Mouse (Mus musculus): Measurements from ENCODE around the gene Gm10282. TPM values are rescaled to one million over a fixed set of nuclear protein-coding genes. Genes with fewer than 3 reads are reported as not detected.

Gm10282 gene
- polyA plus RNA-seq, 1 experiment = 3.9 TPM

- no peaks in the 10 kb centered on the region for H3K4me1 ChIP-seq (ENCODE audit: control insufficient read depth, insufficient read depth, low read length)
- 76% methylated on average over 7 of the region's 7 CpGs for WGBS
- TF ChIP-seq POLR2A (IDR thresholded peaks at IDR 0.05; ENCODE audit: borderline replicate concordance, insufficient read depth, low read length) (no peak), CTCF (IDR thresholded peaks at IDR 0.05; ENCODE audit: borderline replicate concordance, insufficient read depth, low read depth, low read length) (no peak)
- peaks cover 2% of the 10 kb centered on the region; the same call in 1 of the 2 replicates for H3K27me3 ChIP-seq (ENCODE audit: control insufficient read depth, insufficient read depth, low read length)
- no peak for DNase-seq
- no peak overlapping the region for H3K27ac ChIP-seq (ENCODE audit: insufficient read depth, low read length)
- no peak overlapping the region for H3K4me3 ChIP-seq (replicated peaks; ENCODE audit: insufficient read depth, low read depth, low read length)
Observed at GRCm38 (mm10) chr8:72322471-72322889, 17.4 kb upstream of the Gm10282 start.

GRCm38 (mm10) chr8:72321635-72322441 is 16.8 kb upstream of the Gm10282 start:
- H3K27ac ChIP-seq (ENCODE audit: insufficient read depth, low read length) = no peak overlapping the region
- no peaks in the 10 kb centered on the region for H3K4me1 ChIP-seq (ENCODE audit: control insufficient read depth, insufficient read depth, low read length)
- no peak for DNase-seq
- 91% methylated on average over 20 of the region's 20 CpGs for WGBS
- no peak overlapping the region for H3K4me3 ChIP-seq (replicated peaks; ENCODE audit: insufficient read depth, low read depth, low read length)
- TF ChIP-seq CTCF (IDR thresholded peaks at IDR 0.05; ENCODE audit: borderline replicate concordance, insufficient read depth, low read depth, low read length) (no peak), POLR2A (IDR thresholded peaks at IDR 0.05; ENCODE audit: borderline replicate concordance, insufficient read depth, low read length) (no peak)
- H3K27me3 ChIP-seq (ENCODE audit: control insufficient read depth, insufficient read depth, low read length) = peaks cover 2% of the 10 kb centered on the region; the same call in 1 of the 2 replicates

GRCm38 (mm10) chr8:72320803-72321583 is 15.9 kb upstream of the Gm10282 start:
- no peak overlapping the region for H3K4me3 ChIP-seq (replicated peaks; ENCODE audit: insufficient read depth, low read depth, low read length)
- no peak for DNase-seq
- no peak for TF ChIP-seq CTCF (IDR thresholded peaks at IDR 0.05; ENCODE audit: borderline replicate concordance, insufficient read depth, low read depth, low read length)
- no peak for TF ChIP-seq POLR2A (IDR thresholded peaks at IDR 0.05; ENCODE audit: borderline replicate concordance, insufficient read depth, low read length)
- H3K4me1 ChIP-seq (ENCODE audit: control insufficient read depth, insufficient read depth, low read length) = no peaks in the 10 kb centered on the region
- H3K27ac ChIP-seq (ENCODE audit: insufficient read depth, low read length) = no peak overlapping the region
- H3K27me3 ChIP-seq (ENCODE audit: control insufficient read depth, insufficient read depth, low read length) = peaks cover 2% of the 10 kb centered on the region; the same call in 1 of the 2 replicates
- WGBS = 73% methylated on average over 25 of the region's 25 CpGs

GRCm38 (mm10) chr8:72319921-72320802 is 15.1 kb upstream of the Gm10282 start:
- no peak overlapping the region for H3K27ac ChIP-seq (ENCODE audit: insufficient read depth, low read length)
- peaks cover 2% of the 10 kb centered on the region; the same call in 1 of the 2 replicates for H3K27me3 ChIP-seq (ENCODE audit: control insufficient read depth, insufficient read depth, low read length)
- WGBS = 10% methylated on average over 55 of the region's 55 CpGs
- peak overlapping the region; percentile 11 for H3K4me3 ChIP-seq (replicated peaks; ENCODE audit: insufficient read depth, low read depth, low read length)
- no peak for DNase-seq
- no peaks in the 10 kb centered on the region for H3K4me1 ChIP-seq (ENCODE audit: control insufficient read depth, insufficient read depth, low read length)
- TF ChIP-seq POLR2A (IDR thresholded peaks at IDR 0.05; ENCODE audit: borderline replicate concordance, insufficient read depth, low read length) = no peak
- no peak for TF ChIP-seq CTCF (IDR thresholded peaks at IDR 0.05; ENCODE audit: borderline replicate concordance, insufficient read depth, low read depth, low read length)

GRCm38 (mm10) chr8:72319397-72319796 is 14.3 kb upstream of the Gm10282 start:
- Histone ChIP-seq H3K27ac (ENCODE audit: insufficient read depth, low read length) (no peak overlapping the region), H3K4me1 (ENCODE audit: control insufficient read depth, insufficient read depth, low read length) (no peaks in the 10 kb centered on the region), H3K4me3 (replicated peaks; ENCODE audit: insufficient read depth, low read depth, low read length) (peak overlapping the region; percentile 42), H3K27me3 (ENCODE audit: control insufficient read depth, insufficient read depth, low read length) (peaks cover 2% of the 10 kb centered on the region; the same call in 1 of the 2 replicates)
- no peak for DNase-seq
- no peak for TF ChIP-seq CTCF (IDR thresholded peaks at IDR 0.05; ENCODE audit: borderline replicate concordance, insufficient read depth, low read depth, low read length)
- under 1% methylated on average over 48 of the region's 48 CpGs for WGBS

- Histone ChIP-seq H3K4me3 (replicated peaks; ENCODE audit: insufficient read depth, low read depth, low read length) (peak within 1 kb of the TSS; percentile 42), H3K27me3 (ENCODE audit: control insufficient read depth, insufficient read depth, low read length) (peaks cover 2% of the 10 kb centered on the region; the same call in 1 of the 2 replicates), H3K27ac (ENCODE audit: insufficient read depth, low read length) (no peak within 1 kb of the TSS), H3K4me1 (ENCODE audit: control insufficient read depth, insufficient read depth, low read length) (no peaks in the 10 kb centered on the region)
- WGBS = under 1% methylated on average over 46 of the region's 46 CpGs
- TF ChIP-seq CTCF (IDR thresholded peaks at IDR 0.05; ENCODE audit: borderline replicate concordance, insufficient read depth, low read depth, low read length) (no peak), POLR2A (IDR thresholded peaks at IDR 0.05; ENCODE audit: borderline replicate concordance, insufficient read depth, low read length) (peak; percentile 55; the same call in 1 of the 2 replicates)
- peak; percentile 60 to 68 for DNase-seq
Observed at GRCm38 (mm10) chr8:72318801-72319322, 13.8 kb upstream of the Gm10282 start, which contains the start of gene Klf2. Gene Klf2, plus strand, starts transcription at chr8:72319033.

All from cerebellum, adult 2 months (tissue).